Mouse (Mus musculus) bone marrow, adult 2 months (tissue): ENCODE measurements around the gene Crocc2.

Experiments
- CTCF ChIP-seq: fragments of 200-500 bp; IDR thresholded peaks from 2 replicates; pipeline ENCODE4 v1.5.1; 2011; ENCODE audit warnings: low read length, control low read depth; ENCODE audit not compliant: control insufficient read depth, insufficient read depth
- POLR2A ChIP-seq: fragments of 200-500 bp; IDR thresholded peaks from 2 replicates; pipeline ENCODE4 v1.6.1; 2011; ENCODE audit warnings: low read depth, mild to moderate bottlenecking, control low read depth, low read length, borderline replicate concordance; ENCODE audit not compliant: control insufficient read depth

DNA sequence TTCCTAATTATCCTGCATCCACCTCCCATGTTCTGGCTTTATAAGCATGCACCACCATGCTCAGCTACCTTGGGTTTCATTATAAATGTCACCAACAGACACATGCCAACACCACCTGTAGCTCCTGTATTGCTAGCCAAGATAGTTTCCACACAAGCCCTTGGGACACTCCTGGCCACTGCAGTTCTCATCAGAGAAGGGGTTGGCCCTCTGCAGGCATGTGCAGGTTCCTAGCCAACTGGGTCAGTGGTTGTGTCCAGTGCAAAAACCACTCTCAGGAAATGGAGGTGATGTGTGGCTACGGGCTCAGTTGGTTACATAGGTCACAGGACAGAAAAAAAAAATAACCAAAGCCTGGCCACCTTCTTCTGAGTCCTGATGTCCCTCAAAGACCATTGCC is 25.7 kb upstream of the Crocc2 start:
- TF ChIP-seq CTCF = no peak
- TF ChIP-seq POLR2A = no peak
